Mouse (Mus musculus) hematopoietic stem cell, adult 5-6 weeks (primary cell): ENCODE data around the gene Zfp423. TPM values are rescaled to one million over a fixed set of nuclear protein-coding genes. Genes with fewer than 3 reads are reported as not detected.
A peak's percentile ranks its signal among the peaks of the same experiment; 100 is the strongest.

ENCODE experiments used
- ATAC-seq, 2 experiments: fragments of 125-278 bp in 1 of 2; replicated peaks in 1 of 2; 2 replicates each; pipeline ENCODE4 v1.8.0; 2016 to 2017; ENCODE audit warnings: inconsistent platforms in 2 of 2, mild to moderate bottlenecking in 2 of 2, moderate number of reproducible peaks in 2 of 2, low read depth in 1 of 2, moderate TSS enrichment in 1 of 2; ENCODE audit not compliant: low FRiP score in 2 of 2, poor library complexity in 2 of 2, severe bottlenecking in 2 of 2, insufficient read depth in 1 of 2, low TSS enrichment in 1 of 2
- total RNA-seq: library from RNA; stranded (forward); fragments of 172-1452, 232-1000 nt; gene quantifications from 2 replicates; pipeline ENCODE4 v1.2.3, GENCODE M21; 2017

Zfp423 gene
- total RNA-seq, 1 experiment from 2014 or later = not detected

DNA sequence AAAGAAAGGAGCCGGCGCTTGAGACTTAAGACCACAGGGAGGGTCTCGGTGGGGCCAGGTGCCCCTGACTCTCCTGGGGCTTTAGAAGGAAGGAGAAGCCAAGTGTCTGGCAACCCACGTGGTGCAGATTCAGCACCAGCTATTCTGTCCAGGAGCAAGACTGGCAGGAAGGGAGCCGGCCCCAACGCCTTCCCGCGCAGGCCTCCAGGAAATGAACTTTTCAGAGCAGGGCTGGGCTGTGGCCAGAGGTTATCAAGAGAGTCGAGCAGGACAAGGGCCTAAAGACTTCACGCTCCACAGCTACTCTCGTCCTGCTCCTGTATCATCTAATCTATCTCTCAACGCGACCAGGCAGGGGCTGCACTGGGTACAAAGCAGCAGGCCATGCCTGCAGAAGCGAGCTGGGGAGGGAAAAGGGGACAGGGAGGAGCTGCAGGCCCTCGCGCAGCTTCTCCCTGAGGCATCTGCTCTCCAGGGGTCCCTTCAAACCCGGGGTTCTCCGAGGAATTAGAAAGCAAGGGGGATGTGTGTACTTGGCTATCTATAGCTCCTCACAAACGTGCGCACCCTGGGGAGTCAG is 1.4 kb downstream of the Zfp423 start:
- ATAC-seq = no peak

DNA sequence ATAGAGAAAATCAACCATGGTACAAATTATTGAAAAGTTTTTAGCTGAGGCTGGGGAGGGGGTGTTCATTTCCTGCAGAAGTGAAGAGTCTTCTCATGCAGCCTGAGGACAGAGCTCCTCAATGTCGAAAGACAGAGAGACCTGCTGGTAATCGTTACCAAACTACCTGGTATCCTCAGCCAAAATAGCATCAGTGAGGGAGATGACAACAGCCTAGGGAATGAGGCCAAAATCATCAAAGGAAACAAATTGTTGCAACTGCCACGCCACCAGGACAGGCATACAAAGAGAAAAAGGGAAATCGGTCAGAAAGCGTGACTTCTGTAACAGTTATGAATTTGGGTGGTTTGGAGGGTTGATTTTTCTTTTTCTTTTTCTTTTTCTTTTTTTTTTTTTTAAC is 3.4 kb downstream of the Zfp423 start:
- no peak for ATAC-seq

DNA sequence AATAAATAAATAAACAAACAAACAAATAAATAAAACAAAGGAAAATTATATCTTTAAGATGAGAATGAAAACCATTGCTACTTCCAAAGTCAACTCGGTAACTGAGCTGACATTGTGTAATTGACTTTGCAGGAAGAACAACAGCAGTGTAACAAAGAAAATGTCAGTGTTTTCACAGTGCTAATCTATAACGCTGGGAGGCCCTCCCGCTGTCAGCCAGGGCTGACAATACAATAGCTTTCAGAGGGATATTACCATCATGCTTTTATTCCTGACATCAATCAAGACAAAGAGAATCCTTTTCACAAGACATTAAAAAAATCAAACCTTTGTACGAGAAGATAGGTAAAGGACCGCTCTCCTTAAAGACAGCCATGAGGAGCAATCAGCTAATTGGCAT is 5.9 kb downstream of the Zfp423 start:
- no peak for ATAC-seq

GRCm38 (mm10) chr8:87952298-87952697 is 7.1 kb downstream of the Zfp423 start:
- no peak for ATAC-seq

- no peak for ATAC-seq
Observed at GRCm38 (mm10) chr8:87944225-87944934, 15.0 kb downstream of the Zfp423 start.

DNA sequence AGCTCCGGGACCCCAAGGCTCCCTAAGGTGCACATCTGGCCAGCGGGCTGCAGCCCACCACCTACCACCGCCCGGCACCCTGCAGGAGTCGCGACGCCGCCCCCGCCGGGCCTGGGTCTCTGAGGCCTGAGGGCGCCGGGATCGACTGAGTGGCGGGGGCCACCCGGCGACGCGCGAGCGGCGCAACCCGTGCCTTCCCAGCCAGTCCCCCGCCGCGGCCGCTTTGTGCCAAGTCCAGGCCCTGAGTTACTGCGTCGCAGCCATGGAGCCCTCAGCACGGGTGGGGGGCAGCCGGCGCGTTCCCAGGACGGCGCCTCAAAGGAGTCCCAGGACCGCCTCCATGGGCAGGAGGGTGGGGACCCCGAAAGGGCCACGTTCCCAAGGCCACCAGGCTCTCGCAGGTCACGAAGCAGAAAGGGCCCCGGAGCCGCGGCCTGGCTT is 15.7 kb downstream of the Zfp423 start:
- no peak for ATAC-seq

DNA sequence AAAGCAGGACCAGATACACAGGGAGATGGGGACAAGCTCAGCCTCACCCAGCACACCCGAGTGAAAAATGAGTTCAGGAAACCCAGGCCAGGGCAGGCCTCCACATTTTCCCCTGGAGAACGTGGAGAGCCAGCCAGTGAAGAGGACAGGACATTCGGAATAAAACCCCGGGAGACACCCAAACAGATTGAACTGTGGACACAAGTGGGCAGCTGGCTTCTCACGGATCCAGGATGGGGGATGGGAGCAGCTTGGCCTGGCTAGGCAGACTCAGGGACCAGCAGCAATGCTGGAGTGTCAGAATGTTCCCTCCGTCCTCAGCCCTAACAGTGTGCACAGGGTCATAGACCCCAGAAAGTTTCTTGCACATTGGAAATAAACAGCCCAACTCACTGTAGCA is 18.7 kb downstream of the Zfp423 start:
- ATAC-seq = no peak

GRCm38 (mm10) chr8:87939308-87939936 is 20.0 kb downstream of the Zfp423 start:
- ATAC-seq = no peak

GRCm38 (mm10) chr8:87938351-87939232 is 20.8 kb downstream of the Zfp423 start:
- ATAC-seq = no peak; a peak in 1 of 4 replicates

DNA sequence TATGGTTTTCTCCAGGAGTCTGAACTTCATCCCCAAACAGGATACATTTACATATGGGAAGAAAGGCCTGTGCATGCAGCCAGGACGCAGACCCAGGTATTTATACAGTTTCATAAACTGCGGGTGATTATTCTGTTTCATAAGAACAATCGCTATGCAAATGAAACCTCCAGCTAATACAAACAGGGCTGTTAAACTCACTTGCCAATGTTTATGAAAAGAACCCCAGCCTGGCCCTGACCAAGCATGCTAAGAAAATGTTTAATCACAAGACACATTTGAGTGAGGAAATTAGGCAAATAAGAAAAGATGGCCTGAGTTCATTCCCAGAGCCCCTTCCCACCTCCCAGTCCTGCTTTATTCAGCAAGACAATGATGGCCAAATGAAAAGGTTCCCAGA is 22.2 kb downstream of the Zfp423 start:
- no peak for ATAC-seq

DNA sequence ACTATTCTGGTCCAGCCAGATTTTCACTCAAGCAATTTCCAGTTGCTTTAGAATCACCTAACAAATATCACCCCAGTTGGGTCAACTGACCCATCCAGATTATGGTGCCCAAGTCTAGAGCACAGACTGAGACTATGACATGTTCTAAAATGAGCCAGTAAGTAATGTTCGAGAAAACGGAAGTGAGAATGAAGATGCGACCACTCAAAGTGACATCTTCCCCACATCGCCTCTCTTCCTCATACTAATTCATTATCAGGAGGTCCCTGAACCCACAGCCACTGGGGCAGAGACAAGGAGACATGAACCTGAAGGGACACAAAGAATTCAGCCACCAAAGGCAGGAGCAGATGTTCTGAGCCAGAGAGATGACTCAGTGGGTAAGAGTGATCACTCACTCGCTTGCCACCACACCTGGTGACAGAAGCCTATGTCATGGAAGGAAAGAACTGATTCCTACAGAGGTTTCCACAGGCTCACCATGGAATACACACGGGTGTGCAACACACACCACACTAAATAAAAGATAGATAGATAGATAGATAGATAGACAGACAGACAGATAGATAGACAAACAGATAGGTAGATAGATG is 24.2 kb downstream of the Zfp423 start:
- ATAC-seq = no peak

DNA sequence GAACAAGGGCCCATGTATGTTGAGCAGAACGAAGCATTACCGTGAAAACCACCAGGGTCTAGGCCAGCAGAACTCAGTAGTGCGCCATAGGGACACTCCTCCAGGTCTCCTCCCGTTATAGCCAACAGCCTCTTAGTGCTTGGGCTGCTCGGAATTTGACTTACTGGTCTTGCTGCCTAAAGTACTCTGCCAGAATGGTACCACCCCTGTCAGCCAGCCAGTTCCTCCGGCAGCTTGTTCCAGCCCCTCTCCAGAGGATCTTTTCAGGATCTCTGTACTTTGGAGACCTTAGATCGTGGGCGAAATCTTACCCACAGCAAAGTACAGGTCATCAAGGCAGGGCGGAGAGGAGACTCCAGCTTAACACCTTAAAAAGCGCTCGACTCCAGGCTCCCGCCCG is 25.2 kb downstream of the Zfp423 start:
- ATAC-seq = no peak

- ATAC-seq = no peak
Observed at GRCm38 (mm10) chr8:87933752-87934151, 25.6 kb downstream of the Zfp423 start.

GRCm38 (mm10) chr8:87928857-87929256 is 30.5 kb downstream of the Zfp423 start:
- ATAC-seq = no peak

DNA sequence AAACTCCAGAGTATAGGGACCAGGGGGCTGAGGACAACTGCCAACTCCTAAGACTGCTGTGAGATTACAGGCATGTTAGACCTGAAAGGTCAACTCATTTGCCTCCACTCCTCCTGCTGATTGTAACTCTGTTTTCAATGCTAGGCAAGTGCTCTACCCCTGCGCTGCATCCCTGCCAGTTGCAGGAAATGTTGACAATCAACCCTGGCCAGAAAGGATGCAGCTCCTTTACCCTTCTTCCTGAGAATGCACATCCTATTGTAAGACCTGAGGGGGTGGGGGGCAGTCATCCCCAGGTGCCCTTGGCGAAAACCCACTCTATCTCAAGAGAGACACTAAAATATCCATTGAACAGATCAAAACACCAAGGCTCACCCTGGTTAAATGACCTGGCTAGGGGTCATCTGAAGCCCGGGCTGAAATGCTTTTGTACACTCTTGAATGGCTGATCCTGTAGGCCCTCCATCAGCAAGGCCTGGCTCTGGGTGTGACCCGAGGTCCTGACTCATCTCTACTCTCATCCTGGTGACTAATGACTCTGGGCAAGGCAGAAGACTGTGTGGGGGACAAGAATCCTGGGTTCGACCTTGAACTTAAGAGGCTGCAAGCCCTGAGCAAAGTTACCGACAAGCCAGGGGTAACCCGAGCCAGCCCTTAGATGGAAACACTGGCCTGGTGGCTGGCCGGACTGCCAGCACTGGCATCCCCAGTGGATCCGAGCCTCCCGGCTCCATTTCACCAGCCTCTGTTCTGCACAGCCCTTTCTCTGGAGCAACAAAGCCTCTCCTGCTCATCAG is 32.2 kb downstream of the Zfp423 start:
- ATAC-seq = no peak

DNA sequence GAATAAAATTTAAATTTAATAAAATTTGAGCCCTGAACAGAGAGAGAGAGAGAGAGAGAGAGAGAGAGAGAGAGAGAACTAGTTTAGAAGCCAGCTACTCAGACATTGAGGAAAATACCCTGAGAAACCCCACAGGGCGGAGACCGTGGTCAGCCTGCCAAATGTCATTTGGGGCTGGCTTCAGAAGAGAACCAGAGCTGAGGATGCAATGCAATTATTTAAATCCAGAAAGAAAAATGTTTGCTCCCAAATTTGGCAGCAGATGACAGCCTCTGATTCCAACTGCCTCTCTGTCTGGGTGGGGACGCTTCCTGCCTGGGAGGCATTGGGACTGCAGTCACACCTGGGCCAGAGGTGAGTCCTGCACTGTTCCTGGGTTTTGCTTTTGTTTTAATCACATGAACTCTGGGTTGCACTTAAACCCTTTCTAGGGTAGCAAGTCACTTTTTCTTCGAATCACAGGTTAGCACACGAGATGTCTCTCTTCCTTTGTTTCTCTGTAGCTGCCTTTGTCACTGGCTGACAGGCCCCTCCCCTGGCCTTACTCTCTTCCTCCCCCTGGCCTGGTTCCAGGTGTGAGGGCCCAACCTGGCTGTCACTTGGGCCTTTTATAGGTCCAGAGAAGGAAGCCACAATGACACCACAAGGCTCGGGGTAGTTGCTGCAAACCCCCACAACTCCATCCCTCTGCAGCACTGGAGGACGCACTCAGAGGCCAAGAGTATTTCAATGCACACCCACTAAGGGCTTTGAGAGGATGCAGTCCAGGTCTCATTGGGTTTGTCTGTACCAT is 33.1 kb downstream of the Zfp423 start:
- ATAC-seq = peak in 1 of 2 experiments; percentile 22; a peak in 1 of 4 replicates
